Mouse (Mus musculus) T-helper 1 cell (primary cell): Measurements from ENCODE around the gene Fbxo11.
"Not testable (repeated sequence)": the region's sequence is repeated elsewhere in the genome, so short reads cannot be mapped to it uniquely, and the experiment has no call there.

Experiments
- in situ Hi-C: fragments of 300-600 bp; cut with MboI, MseI; formaldehyde crosslinking; loops from one replicate; pipeline ENCODE4 v1.15.1; 2025; ENCODE audit warnings: high pct_unique_total_duplicates

The Fbxo11 gene

DNA sequence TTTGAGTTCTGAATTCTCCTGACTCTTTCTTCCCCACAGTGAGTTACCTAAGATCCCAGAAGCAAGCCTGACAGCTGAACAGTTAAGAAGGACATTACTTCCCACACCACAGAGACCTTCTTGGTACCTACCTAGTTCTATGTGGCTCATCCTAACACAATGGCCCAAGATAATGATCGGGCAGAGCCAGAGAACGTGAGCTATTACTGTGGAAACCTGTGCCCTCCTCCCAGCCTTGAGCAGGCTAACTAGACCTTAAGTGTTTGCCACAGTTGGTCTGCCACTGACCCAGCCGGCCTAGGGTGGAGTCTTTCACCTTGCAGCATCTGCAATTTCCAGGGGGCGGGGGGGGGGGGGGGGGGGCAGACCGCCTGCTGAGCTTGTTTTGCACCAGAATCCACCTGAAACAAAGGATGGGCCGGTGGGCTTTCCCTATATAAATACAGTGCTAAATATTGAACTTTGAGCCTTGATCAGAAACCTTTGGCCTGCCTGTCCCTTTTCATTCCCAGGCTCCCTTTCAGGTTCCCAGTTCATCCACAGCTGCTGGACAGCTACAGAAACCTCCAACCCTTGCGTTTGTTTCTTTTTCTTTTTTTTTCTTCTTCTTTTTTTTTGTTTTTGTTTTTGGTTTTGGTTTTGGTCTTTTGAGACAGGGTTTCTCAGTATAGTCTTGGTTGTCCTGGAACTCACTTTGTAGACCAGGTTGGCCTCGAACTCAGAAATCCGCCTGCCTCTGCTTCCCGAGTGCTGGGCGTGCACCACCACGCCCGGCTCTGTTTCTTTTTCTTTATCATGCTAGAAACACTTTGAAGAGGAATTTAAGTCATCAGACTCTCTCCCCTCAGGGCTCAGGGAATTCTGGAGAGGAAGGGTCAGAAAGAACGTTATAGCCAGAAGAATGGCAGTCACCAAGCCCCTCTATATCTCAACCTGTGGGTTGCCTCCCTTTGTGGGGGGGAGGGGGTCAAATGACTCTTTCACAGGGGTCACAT, 101.7 kb downstream of the Fbxo11 start:
- in situ Hi-C loops, result no loop called here

DNA sequence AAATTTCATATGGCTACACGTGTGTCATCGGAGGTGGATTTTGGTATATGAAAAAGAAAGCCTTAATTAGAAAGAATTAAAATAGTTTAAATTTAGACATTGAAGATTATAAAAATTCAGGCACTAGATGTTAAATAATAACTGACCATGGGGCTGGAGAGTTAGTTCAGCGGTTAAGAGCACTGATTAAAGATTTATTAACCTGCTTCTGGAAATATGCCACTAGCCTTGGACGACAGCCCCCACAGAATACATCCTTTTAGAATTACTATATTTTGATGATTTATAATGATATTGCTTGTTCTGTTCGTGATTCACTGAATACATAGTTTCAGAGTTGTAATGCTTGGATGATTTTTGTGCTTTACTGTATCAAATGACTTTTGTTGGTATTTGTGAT, 105.2 kb downstream of the Fbxo11 start:
- in situ Hi-C loops, result not testable (repeated sequence)

DNA sequence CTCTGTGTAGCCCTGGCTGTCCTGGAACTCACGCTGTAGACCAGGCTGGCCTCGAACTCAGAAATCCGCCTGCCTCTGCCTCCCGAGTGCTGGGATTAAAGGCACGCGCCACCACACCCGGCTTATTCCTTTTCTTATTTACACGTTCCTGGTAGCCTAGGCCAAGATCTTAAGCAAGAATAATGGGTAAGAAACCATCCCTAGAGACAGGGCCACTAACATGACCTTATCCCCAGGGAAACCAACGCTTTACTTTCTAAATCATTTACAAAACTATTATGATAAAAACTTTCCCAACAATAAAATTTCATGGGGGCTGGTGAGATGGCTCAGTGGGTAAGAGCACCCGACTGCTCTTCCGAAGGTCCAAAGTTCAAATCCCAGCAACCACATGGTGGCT, 105.7 kb downstream of the Fbxo11 start:
- in situ Hi-C loops, result not testable (repeated sequence)

DNA sequence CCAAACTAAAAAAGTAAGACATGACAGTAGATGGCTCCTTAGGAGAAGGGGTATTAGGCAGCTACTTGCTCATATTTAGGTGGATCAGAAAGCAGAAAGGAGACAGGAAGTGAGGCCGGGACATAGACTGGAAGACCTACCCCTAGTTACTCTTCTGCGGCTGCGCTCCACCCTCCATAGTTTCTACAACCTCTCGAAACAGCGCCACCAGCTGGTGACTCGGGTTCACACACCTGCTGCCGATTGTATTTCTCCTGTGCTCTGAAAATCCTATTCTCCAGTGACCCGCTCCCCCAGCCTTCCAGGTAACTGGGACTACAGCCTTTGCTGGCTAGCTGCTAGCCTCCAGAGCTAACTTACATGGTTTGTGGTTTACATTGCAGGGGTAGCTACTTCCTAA, 106.8 kb downstream of the Fbxo11 start:
- in situ Hi-C loops, result no loop called here

DNA sequence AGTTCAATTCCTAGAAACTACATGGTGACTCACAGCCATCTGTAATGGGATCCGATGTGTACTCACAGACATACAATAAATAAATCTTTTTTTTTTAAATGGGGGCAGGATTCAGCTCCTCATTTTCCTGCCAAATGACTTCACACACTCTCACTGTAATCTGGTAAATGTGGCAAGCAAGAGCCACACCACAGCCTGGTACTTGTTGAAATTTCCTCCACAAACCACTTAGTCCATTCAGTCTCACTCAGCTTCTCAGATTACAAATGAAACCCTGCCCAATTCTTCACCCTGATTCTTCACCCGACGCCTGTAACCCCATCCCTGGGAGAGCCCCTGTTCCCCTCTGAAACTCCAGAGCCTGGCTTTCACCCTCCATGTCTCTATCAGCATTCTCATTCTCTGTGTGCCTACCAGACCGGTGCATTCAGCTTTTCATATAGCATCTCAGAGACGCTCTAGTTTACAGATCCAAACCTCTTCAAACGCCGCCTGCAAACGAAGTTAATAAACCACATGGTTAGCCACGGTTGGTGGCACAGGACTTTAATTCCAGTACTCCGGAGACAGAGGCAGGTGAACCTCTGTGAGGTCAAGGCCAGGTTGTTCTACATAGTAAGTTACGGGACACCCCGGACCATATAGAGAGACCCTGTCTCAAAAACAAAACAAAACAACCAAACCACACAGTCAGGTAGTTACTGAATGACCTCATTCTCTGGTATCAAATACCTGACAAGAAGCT, 107.8 kb downstream of the Fbxo11 start:
- in situ Hi-C loops, result no loop called here

DNA sequence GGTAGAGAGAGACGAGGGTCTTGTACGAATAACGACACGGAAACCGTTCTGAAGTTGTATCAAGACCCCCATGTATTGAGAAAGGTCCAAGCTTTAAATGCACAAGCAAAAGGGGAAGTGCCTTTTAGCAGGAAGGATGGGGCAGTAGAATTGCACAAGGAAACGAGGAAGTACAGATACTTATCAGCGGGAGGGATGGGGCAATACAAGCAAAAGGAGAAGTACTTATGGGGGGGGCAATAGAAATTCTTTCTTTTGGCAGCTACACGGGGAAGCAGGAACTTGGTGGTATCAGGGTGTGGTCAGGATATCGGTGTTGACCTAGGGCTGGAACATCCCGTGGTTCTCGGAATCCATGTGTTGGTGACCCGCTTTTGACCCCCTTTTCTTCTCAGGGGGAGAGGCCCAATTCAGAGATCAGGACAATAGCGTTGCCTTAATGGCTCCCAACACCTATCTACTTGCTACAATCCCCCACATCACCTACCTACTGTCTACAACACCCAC, 110.4 kb downstream of the Fbxo11 start:
- in situ Hi-C loops, result loop anchor here (5.0 kb wide), 1 partner anchor 77 kb away; no protein-coding TSS in a partner anchor

DNA sequence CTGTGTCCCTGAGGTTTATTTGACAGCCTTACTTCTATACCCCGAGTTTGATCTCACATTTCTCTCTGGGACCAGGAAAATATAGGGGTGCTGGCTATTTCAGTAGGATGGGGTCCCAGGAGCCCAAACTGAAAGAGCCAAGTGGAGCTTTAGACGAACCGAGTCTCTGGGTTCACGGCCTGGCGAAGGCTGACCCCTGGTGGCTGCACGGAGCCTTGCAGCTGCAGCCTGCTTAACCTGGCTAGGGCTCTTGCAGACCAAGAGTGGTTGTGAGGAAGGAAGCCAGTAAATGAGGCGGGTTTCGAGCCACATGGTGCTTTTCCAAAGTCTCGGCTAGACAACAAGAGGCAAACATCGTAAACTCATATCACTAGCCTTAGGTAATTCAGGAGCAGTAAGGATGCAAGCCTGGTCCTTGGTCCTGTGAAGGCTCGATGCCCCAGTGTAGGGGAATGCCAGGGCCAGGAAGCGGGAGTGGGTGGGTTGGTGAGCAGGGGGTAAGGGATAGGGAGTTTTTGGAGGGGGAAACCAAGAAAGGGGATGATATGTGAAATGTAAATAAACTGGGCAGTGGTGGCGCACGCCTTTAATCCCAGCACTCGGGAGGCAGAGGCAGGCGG, 116.0 kb downstream of the Fbxo11 start:
- in situ Hi-C loops, result no loop called here
